Mouse (Mus musculus) lung, adult 2 months (tissue): Measurements from ENCODE around the gene Itgb1bp1. TPM values are rescaled to one million over a fixed set of nuclear protein-coding genes. Genes with fewer than 3 reads are reported as not detected.

ENCODE experiments used
- DNase-seq: peaks from one replicate; pipeline ENCODE4 v3.0.0; 2022
- H3K4me1 ChIP-seq: fragments of 200-500 bp; 2 replicates; pipeline ENCODE4 v1.6.1; 2011; ENCODE audit warnings: low read length; ENCODE audit not compliant: control insufficient read depth, insufficient read depth
- H3K4me3 ChIP-seq: fragments of 200-500 bp; replicated peaks from 2 replicates; pipeline ENCODE3; 2011; ENCODE audit warnings: low read depth, mild to moderate bottlenecking, control low read depth, low read length; ENCODE audit errors: extremely low read depth
- CTCF ChIP-seq: fragments of 200-500 bp; IDR thresholded peaks from 2 replicates; pipeline ENCODE4 v1.5.1; 2011; ENCODE audit warnings: mild to moderate bottlenecking, low read length, control low read depth; ENCODE audit not compliant: insufficient read depth
- POLR2A ChIP-seq: fragments of 200-500 bp; IDR thresholded peaks from 2 replicates; pipeline ENCODE4 v1.6.1; 2011; ENCODE audit warnings: low read depth, mild to moderate bottlenecking, control low read depth, low read length, borderline replicate concordance; ENCODE audit errors: extremely low read depth
- WGBS: fragments of 180-500 bp; shearing (Covaris S2); methylation state at CpG from one replicate; pipeline ENCODE4 v1.1.7; 2018; 5-methylcytosine and 5-hydroxymethylcytosine counted together
- polyA plus RNA-seq: library from polyadenylated mRNA; depleted of rRNA; stranded (reverse); fragments of >200 nt; gene quantifications from 2 replicates; pipeline ENCODE4 v1.2.3, GENCODE M21; 2012

The Itgb1bp1 gene
- polyA plus RNA-seq, 1 experiment: 14.0 TPM

- DNase-seq: no peak
- H3K4me3 ChIP-seq: no peak overlapping the region
- TF ChIP-seq CTCF (no peak), POLR2A (no peak)
- peaks cover 8% of the 10 kb centered on the region for H3K4me1 ChIP-seq
- WGBS: 73% methylated on average over 5 of the region's 5 CpGs
Observed at GRCm38 (mm10) chr12:21324101-21324500, 38.0 kb upstream of the Itgb1bp1 start.

- H3K4me1 ChIP-seq: peaks cover 8% of the 10 kb centered on the region
- WGBS: 79% methylated on average over 9 of the region's 9 CpGs
- H3K4me3 ChIP-seq: no peak overlapping the region
- no peak for DNase-seq
- TF ChIP-seq POLR2A: no peak
- TF ChIP-seq CTCF: no peak
Observed at GRCm38 (mm10) chr12:21322856-21323255, 36.8 kb upstream of the Itgb1bp1 start.

- no peak overlapping the region for H3K4me3 ChIP-seq
- DNase-seq: no peak
- TF ChIP-seq POLR2A (no peak), CTCF (no peak)
- H3K4me1 ChIP-seq: peaks cover 8% of the 10 kb centered on the region
- 80% methylated on average over 4 of the region's 4 CpGs for WGBS
Observed at GRCm38 (mm10) chr12:21322296-21322695, 36.2 kb upstream of the Itgb1bp1 start.

- peaks cover 8% of the 10 kb centered on the region for H3K4me1 ChIP-seq
- TF ChIP-seq POLR2A: no peak
- no peak for TF ChIP-seq CTCF
- no peak for DNase-seq
- 83% methylated on average over 9 of the region's 9 CpGs for WGBS
- H3K4me3 ChIP-seq: no peak overlapping the region
Observed at GRCm38 (mm10) chr12:21321170-21321569, 35.1 kb upstream of the Itgb1bp1 start.

GRCm38 (mm10) chr12:21320317-21320716 is 34.2 kb upstream of the Itgb1bp1 start:
- WGBS: 67% methylated on average over 4 of the region's 4 CpGs
- no peak overlapping the region for H3K4me3 ChIP-seq
- H3K4me1 ChIP-seq: peaks cover 8% of the 10 kb centered on the region
- peak; percentile 39 for DNase-seq
- TF ChIP-seq POLR2A: no peak
- TF ChIP-seq CTCF: no peak

GRCm38 (mm10) chr12:21318143-21318895 is 32.2 kb upstream of the Itgb1bp1 start:
- no peak overlapping the region for H3K4me3 ChIP-seq
- peaks cover 8% of the 10 kb centered on the region for H3K4me1 ChIP-seq
- 71% methylated on average over 12 of the region's 12 CpGs for WGBS
- TF ChIP-seq CTCF: peak; percentile 76
- no peak for TF ChIP-seq POLR2A
- DNase-seq: peak; percentile 67

- TF ChIP-seq CTCF (no peak), POLR2A (no peak)
- Histone ChIP-seq H3K4me3 (peak overlapping the region; percentile 94), H3K4me1 (peaks cover 8% of the 10 kb centered on the region)
- DNase-seq: peak; percentile 48
- WGBS: 17% methylated on average over 7 of the region's 7 CpGs
Observed at GRCm38 (mm10) chr12:21316869-21317265, 30.8 kb upstream of the Itgb1bp1 start.

GRCm38 (mm10) chr12:21315923-21316868 is 30.1 kb upstream of the Itgb1bp1 start, which contains the start of gene Iah1:
TSS of gene Iah1 (plus strand) at chr12:21316389.
- TF ChIP-seq POLR2A (peak; percentile 90; the same call in 1 of the 2 replicates), CTCF (no peak)
- peak; percentile 88 for DNase-seq
- Histone ChIP-seq H3K4me3 (peak within 1 kb of the TSS; percentile 94), H3K4me1 (peaks cover 8% of the 10 kb centered on the region)
- WGBS: 2% methylated on average over 59 of the region's 59 CpGs

GRCm38 (mm10) chr12:21312201-21312600 is 26.1 kb upstream of the Itgb1bp1 start:
- TF ChIP-seq POLR2A: no peak
- no peak for TF ChIP-seq CTCF
- no peak for DNase-seq
- 84% methylated on average over 5 of the region's 5 CpGs for WGBS
- Histone ChIP-seq H3K4me1 (no peaks in the 10 kb centered on the region; the same call in 1 of the 2 replicates), H3K4me3 (no peak overlapping the region)

- WGBS: 66% methylated on average over 4 of the region's 4 CpGs
- TF ChIP-seq POLR2A (no peak), CTCF (no peak)
Observed at GRCm38 (mm10) chr12:21306721-21307120, 20.6 kb upstream of the Itgb1bp1 start.

More at GRCm38 (mm10) chr12:21306721-21307120, 20.6 kb upstream of the Itgb1bp1 start:
- Histone ChIP-seq H3K4me3 (no peak overlapping the region), H3K4me1 (no peaks in the 10 kb centered on the region)
- no peak for DNase-seq
